Mouse (Mus musculus) stomach, postnatal 0 days (tissue): Measurements from ENCODE around the gene Gsg1l. TPM values are rescaled to one million over a fixed set of nuclear protein-coding genes. Genes with fewer than 3 reads are reported as not detected.

ENCODE experiments used
- ATAC-seq: fragments of 200-750 bp; cut with Nextera tagmentation; 2 replicates; pipeline ENCODE4 v1.8.0; 2017; ENCODE audit not compliant: low FRiP score, low TSS enrichment
- DNase-seq: peaks from one replicate; pipeline ENCODE4 v3.0.0-alpha.2; 2016; ENCODE audit warnings: low spot score
- H3K27ac ChIP-seq: fragments of 300-500 bp; sonication (generic); replicated peaks from 2 replicates; pipeline ENCODE4 v1.5.1; 2014; ENCODE audit warnings: mild to moderate bottlenecking, control low read depth
- H3K27me3 ChIP-seq: fragments of 300-500 bp; sonication (generic); 2 replicates; pipeline ENCODE4 v1.6.1; 2014; ENCODE audit warnings: low read length; ENCODE audit not compliant: control insufficient read depth, insufficient read depth
- H3K36me3 ChIP-seq: fragments of 300-500 bp; sonication (generic); 2 replicates; pipeline ENCODE4 v1.6.1; 2014; ENCODE audit warnings: low read length, mixed read lengths; ENCODE audit not compliant: control insufficient read depth, insufficient read depth
- H3K4me1 ChIP-seq: fragments of 300-500 bp; sonication (generic); replicated peaks from 2 replicates; pipeline ENCODE4 v1.6.1; 2014; ENCODE audit warnings: antibody characterized with exemption; ENCODE audit not compliant: control insufficient read depth, insufficient read depth
- H3K4me2 ChIP-seq: fragments of 300-500 bp; sonication (generic); replicated peaks from 2 replicates; pipeline ENCODE4 v1.6.1; 2014; ENCODE audit warnings: low read depth, mild to moderate bottlenecking, control low read depth, moderate library complexity
- H3K4me3 ChIP-seq: fragments of 300-500 bp; sonication (generic); 2 replicates; pipeline ENCODE4 v1.5.1; 2014; ENCODE audit warnings: low read depth, low read length, control low read depth
- H3K9ac ChIP-seq: fragments of 300-500 bp; sonication (generic); 2 replicates; pipeline ENCODE4 v1.6.1; 2014; ENCODE audit warnings: mild to moderate bottlenecking, low read length, control low read depth, mixed read lengths
- H3K9me3 ChIP-seq: fragments of 300-500 bp; sonication (generic); 2 replicates; pipeline ENCODE4 v1.6.1; 2016; ENCODE audit warnings: low read length; ENCODE audit not compliant: control insufficient read depth
- CTCF ChIP-seq: IDR thresholded peaks from 2 replicates; pipeline ENCODE4 v1.5.1; 2016; ENCODE audit warnings: antibody characterized with exemption, low read depth, mild to moderate bottlenecking, moderate library complexity
- EP300 ChIP-seq: optimal IDR thresholded peaks from 2 replicates; pipeline ENCODE3; 2016; ENCODE audit warnings: antibody characterized with exemption
- WGBS: fragments of 180-500 bp; shearing (Covaris S2); extraction: QIAGEN DNeasy Blood & Tissue Kit; methylation state at CpG from one replicate; pipeline ENCODE4 v1.1.7; 2014; 5-methylcytosine and 5-hydroxymethylcytosine counted together
- polyA plus RNA-seq: library from polyadenylated mRNA; unstranded; fragments of >200 nt; fragmentation: Nextera tagmentation; extraction: Ambion mirVana; gene quantifications from 2 replicates; pipeline ENCODE4 v1.2.1, GENCODE M21; 2015

Gsg1l gene
- polyA plus RNA-seq, 1 experiment from 2014 or later, result 0.67 TPM

- Histone ChIP-seq H3K4me3 (no peak overlapping the region), H3K27me3 (no peaks in the 10 kb centered on the region), H3K4me2 (no peak overlapping the region), H3K9me3 (no peaks in the 10 kb centered on the region), H3K36me3 (peaks cover 9% of the 10 kb centered on the region), H3K27ac (no peak overlapping the region), H3K4me1 (no peaks in the 10 kb centered on the region), H3K9ac (no peak overlapping the region)
- 89% methylated on average over 5 of the region's 5 CpGs for WGBS
- no peak for TF ChIP-seq EP300
- no peak for TF ChIP-seq CTCF
- no peak; the same call in 1 of the 2 replicates for ATAC-seq
- no peak for DNase-seq
These were observed 14.4 kb upstream of the Gsg1l start for GRCm38 (mm10) chr7:126096596-126096995.

- WGBS, result 89% methylated on average over 5 of the region's 5 CpGs
- ATAC-seq, result no peak
These were observed 12.5 kb upstream of the Gsg1l start for GRCm38 (mm10) chr7:126094738-126095137.

GRCm38 (mm10) chr7:126093162-126093561 is 11.0 kb upstream of the Gsg1l start:
- Histone ChIP-seq H3K36me3 (no peaks in the 10 kb centered on the region), H3K9ac (no peak overlapping the region), H3K27me3 (no peaks in the 10 kb centered on the region), H3K27ac (no peak overlapping the region), H3K4me3 (no peak overlapping the region), H3K9me3 (no peaks in the 10 kb centered on the region), H3K4me1 (no peaks in the 10 kb centered on the region), H3K4me2 (no peak overlapping the region)
- DNase-seq (no peak), ATAC-seq (no peak)
- WGBS, result 36% methylated on average over 3 of the region's 3 CpGs
- TF ChIP-seq CTCF, result no peak
- TF ChIP-seq EP300, result no peak

More at GRCm38 (mm10) chr7:126094738-126095137, 12.5 kb upstream of the Gsg1l start:
- Histone ChIP-seq H3K4me3 (no peak overlapping the region), H3K27ac (no peak overlapping the region), H3K9ac (no peak overlapping the region), H3K27me3 (no peaks in the 10 kb centered on the region), H3K36me3 (no peaks in the 10 kb centered on the region), H3K4me2 (no peak overlapping the region), H3K9me3 (no peaks in the 10 kb centered on the region), H3K4me1 (no peaks in the 10 kb centered on the region)
- TF ChIP-seq EP300 (no peak), CTCF (no peak)
- no peak for DNase-seq

- Histone ChIP-seq H3K4me2 (no peak overlapping the region), H3K4me1 (no peaks in the 10 kb centered on the region), H3K9me3 (no peaks in the 10 kb centered on the region), H3K36me3 (no peaks in the 10 kb centered on the region), H3K4me3 (no peak overlapping the region), H3K9ac (no peak overlapping the region), H3K27ac (no peak overlapping the region), H3K27me3 (no peaks in the 10 kb centered on the region)
- no peak for TF ChIP-seq EP300
- TF ChIP-seq CTCF, result peak; percentile 89
- DNase-seq (peak; percentile 35), ATAC-seq (no peak)
- WGBS, result 14% methylated on average over 6 of the region's 6 CpGs
These were observed 7.6 kb upstream of the Gsg1l start for GRCm38 (mm10) chr7:126089782-126090181.

- Histone ChIP-seq H3K4me1 (no peaks in the 10 kb centered on the region), H3K4me2 (no peak overlapping the region), H3K36me3 (no peaks in the 10 kb centered on the region), H3K9ac (no peak overlapping the region), H3K27ac (no peak overlapping the region), H3K27me3 (peaks cover 2% of the 10 kb centered on the region; the same call in 1 of the 2 replicates), H3K9me3 (no peaks in the 10 kb centered on the region), H3K4me3 (no peak overlapping the region)
- DNase-seq (peak; percentile 41), ATAC-seq (no peak)
- TF ChIP-seq CTCF (peak; percentile 58), EP300 (no peak)
- 25% methylated on average over 3 of the region's 6 CpGs for WGBS
These were observed 5.9 kb upstream of the Gsg1l start for GRCm38 (mm10) chr7:126088155-126088554.

GRCm38 (mm10) chr7:126087602-126088001 is 5.4 kb upstream of the Gsg1l start:
- Histone ChIP-seq H3K9me3 (no peaks in the 10 kb centered on the region), H3K27me3 (peaks cover 2% of the 10 kb centered on the region; the same call in 1 of the 2 replicates), H3K4me2 (no peak overlapping the region), H3K9ac (no peak overlapping the region), H3K36me3 (no peaks in the 10 kb centered on the region), H3K27ac (0 out of 2 replicates have a peak overlapping the region, but pooled peaks have one; percentile 18), H3K4me3 (no peak overlapping the region), H3K4me1 (no peaks in the 10 kb centered on the region)
- WGBS, result 50% methylated on average over 10 of the region's 10 CpGs
- DNase-seq, result no peak
- no peak for ATAC-seq
- TF ChIP-seq CTCF (no peak), EP300 (no peak)
